Mouse (Mus musculus): ENCODE measurements around the gene Hoxd9. TPM values are rescaled to one million over a fixed set of nuclear protein-coding genes. Genes with fewer than 3 reads are reported as not detected.

Gene Hoxd9
- 0.15 and 0.16 TPM in 2 replicates for polyA plus RNA-seq (2012; rRNA removed)

DNA sequence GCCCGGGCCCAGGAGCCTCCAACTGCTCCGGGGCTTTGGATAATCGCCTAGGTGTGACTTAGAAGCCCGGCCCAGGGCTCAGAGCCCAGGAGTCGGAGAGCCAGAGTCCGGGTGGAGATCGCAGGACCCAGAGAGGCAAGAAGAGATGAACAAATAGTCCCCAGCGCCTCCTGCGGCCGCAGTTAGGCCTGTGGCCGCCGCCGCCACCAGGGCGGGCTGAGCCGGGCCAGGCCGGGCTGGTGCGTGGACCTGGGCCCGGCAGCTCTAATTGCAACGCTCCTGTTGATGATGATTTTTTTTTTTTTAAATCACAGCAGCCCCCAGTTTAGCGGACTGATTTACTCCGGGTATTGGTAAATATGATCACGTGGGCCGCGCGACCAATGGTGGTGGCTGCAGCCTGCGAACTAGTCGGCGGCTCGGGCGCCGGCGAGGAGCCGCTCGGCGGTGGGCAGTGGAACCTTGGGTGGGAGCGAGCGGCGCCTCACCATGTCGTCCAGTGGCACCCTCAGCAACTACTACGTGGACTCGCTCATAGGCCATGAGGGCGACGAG lies at the start of gene Hoxd9:
Hoxd9 (plus strand) TSS at position 161 of the 555 bp plus-strand sequence.
- 2% methylated on average over 43 of the region's 43 CpGs for WGBS
- no peak for DNase-seq (ENCODE audit: low read depth, low spot score)

DNA sequence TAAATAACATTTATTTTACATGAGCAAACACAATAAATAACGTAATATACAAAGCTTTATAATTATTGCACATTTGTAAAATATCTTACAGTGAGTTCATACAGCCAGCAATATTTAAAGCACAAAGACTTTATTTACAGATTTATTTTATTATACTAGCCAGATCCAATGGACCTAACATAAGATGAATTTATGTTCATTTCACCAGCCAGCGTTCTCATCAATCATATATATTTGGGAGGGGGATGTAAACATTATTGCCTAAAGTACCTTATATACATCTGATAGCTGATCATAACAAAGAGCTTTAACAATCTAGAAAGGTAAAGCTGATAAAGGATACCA lies 44.6 kb upstream of the Hoxd9 start:
- 33% methylated on average over 2 of the region's 2 CpGs for WGBS
- no peak for DNase-seq (ENCODE audit: low read depth, low spot score)

DNA sequence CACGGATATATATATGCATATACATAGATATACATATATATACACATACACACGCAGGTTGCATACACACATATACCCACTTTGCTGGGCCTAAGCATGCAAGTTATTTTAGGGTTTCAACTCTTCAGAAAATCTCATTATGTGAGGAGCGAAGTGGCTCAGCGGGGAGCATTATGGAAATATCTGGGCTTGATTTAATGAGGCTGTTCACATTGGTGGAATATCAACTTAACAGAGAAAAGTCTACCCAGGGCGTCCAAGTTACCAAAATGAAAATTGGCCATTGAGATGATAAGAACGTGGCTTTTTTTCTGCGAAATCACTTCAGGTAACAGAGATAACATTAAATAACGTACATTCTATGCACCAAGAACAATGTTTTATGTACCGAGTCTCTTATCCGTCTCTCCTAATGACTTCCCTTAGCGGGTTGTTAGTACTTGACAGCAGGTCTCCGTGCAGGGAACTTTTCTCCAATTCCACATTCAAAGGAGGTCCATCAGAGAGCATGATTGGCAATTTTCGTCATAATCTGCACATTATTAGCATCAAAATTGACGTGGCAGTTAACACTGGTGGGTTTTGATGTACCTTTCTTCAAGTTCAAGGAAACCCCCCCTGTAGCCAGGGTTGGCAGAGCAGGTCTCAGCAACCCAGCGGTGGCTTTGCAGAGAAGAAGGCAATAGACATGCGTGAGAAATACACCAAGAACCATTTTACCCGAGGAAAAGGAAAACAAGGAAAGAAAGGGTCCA lies 43.6 kb upstream of the Hoxd9 start:
- 41% methylated on average over 17 of the region's 17 CpGs for WGBS
- no peak for DNase-seq (ENCODE audit: low read depth, low spot score)

DNA sequence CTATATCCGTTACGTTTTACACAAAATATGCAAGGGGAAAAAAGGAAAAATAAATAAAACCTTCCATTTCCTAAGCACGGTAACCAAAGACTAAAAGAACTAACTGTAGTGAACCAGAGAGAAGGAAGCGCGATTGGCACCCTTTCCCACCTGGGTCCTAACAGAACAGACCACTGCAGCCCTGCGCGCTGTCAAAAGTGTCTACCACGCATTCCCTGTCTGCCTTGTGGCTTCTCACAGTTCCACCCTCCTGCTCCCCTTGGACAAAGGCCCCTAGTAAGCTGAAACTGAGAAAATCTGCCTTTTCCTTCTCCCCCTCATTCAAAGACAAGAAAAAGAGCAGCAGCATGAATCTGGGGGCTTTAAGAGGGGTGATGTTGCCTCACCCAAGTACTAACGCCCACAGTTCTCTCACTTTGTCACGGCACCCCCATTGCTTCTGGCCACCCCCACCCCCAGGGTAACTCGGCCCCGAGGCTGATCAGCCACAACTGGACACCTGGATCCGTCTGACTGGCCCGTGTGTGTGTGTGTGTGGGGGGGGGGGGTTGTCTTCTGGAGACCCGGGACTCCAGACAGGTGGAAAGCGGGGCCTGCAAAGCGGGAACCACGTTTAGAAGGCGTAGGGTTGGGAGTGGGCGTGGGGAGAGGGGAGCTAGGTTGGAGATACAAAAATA lies 42.6 kb upstream of the Hoxd9 start:
- 17% methylated on average over 20 of the region's 20 CpGs for WGBS
- DNase-seq (ENCODE audit: low read depth, low spot score) = no peak

DNA sequence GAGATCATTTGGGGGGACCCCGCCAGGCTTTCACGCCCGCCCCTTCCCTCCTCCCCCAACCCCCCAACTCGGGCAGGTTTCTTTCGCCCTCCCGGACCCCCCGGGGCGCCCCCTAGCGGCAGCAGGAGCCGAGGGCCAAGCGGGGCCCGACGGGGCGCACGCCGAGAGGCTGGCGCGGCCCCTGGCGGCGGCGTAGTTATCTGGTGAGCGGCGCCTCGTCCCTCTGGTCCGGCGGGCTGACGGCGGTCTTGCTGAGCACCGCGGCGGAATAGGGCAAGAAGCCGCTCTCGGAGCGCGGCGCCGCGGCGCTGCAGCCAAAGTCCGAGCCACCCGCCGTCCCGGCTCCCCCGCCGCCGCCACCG lies 42.1 kb upstream of the Hoxd9 start:
- DNase-seq (ENCODE audit: low read depth, low spot score) = no peak
- 2% methylated on average over 47 of the region's 47 CpGs for WGBS

DNA sequence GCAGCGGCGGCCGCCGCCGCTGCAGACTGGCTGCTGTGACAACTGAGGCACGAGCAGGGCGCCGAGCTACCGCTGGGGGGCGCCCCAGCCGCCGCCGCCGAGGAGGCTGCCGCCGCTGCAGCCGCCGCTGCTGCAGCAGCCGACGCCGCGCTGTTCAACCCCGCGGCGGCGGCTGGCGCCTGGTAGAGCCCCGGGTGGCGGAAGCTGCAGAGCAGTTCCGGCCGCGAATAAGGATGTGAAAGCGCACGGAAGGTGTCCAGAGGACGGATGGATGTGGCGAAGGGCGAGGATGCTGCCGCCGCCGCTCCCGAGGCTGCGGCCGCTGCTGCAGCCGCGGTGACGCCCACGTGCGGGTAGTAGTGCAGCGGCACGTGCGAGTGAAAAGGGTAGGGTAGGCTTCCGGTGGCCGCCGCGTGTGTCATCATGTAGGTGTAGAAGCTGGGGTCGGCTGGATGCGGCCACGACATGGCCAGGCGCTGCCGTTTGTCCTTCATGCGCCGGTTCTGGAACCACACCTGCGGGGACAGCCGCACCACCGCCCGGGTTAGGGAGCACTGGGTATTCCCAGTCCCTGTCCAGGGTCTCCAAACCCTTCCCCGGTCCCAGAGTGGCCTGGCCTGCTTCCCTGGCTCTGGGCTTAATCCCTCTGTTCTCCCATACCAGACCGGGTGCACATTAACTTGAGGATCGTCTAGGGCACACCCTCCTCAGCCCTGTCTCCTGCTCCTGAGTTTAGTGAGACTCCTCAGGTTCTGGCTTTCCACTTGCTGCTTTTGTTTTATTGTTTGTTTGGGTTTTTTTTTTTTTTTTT lies 41.5 kb upstream of the Hoxd9 start:
- WGBS = 1% methylated on average over 68 of the region's 69 CpGs

DNA sequence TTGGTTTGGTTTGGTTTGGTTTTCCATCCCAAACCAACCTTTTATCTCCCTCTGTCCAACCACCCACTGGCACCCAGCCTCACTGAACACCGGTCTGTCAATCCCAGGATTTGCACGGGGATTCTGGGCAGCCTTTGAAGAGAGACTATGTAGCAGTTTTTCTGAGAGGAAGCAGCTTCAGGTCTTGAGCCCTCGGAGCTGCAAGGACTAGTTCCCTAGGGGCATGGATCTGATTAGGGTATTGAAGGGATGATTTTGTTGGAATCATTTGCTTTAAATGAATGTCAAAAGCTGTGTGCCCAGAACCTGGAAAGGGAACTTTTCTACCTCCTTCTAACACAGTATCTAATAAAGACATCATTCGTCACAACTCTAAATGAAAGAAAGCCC lies 40.9 kb upstream of the Hoxd9 start:
- no peak for DNase-seq (ENCODE audit: low read depth, low spot score)
- 17% methylated on average over 4 of the region's 4 CpGs for WGBS

More for the DNA sequence above, 41.5 kb upstream of the Hoxd9 start:
- DNase-seq (ENCODE audit: low read depth, low spot score) = no peak

DNA sequence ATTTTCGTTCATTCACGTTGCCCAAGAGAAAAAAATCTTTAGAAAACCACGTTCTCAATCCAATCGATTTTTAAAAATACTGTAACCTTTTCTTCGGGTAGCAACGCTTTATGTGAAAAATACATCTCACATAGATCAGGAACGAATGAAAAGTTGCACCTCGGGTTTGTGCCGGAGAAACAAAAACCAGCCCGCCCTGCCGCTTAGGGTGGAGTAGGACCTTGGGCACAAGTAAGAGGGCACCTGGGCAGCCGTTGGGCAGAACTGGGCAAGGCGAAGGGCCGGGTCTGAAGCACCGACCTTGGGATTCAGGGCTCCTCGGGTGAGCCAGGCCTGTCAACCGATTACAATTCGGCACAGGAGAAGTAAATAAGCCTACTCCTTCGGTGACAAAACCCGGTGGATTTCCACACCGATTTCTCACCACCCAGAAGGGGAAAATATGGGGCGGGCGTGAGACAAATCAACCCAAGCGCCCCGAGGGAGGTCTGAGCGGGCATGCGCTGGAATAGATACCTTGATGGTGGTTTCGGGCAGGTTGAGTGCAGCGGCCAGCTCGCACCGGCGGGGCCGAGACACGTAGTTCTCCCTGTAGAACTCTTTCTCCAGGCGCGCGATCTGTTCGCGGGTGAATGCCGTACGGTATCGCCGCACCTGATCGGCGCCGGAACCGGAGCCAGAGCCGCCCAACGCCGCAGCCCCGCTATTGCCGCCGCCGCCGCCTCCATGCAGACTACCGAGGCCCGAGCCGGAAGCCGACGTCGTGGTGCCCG lies 40.1 kb upstream of the Hoxd9 start:
- WGBS = 6% methylated on average over 62 of the region's 62 CpGs
- DNase-seq (ENCODE audit: low read depth, low spot score) = no peak

DNA sequence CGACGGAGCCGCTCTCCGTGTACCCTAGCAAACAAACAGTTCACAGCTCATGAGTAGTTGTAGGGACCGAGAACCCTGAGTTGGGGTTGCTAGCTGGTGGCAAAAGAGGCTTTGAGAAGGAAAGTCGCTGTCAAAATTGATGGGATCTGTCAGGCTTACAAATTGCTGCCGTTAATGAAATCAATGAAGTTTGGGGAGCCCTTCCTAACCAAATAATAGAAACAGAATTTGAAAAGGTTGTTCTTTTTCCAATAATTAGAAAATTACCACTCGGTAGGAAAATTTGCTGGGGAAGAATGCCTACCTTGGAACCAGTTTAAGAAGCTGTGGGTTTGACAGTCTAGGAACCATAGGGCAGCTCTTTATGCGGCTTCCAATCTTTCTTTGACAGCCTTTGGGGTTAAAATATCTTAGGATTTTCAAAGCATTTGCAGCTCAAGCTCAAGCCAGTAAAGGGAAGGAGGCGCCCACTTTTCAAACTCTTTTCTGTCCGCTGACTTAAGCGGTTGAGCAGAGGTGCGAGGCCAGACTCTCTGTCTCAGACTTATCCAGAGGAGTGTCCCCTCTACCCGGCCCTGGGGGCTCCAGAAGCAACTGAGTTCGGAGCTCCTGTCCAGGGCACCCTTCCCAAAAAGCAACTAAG lies 39.4 kb upstream of the Hoxd9 start:
- no peak for DNase-seq (ENCODE audit: low read depth, low spot score)
- WGBS = 11% methylated on average over 15 of the region's 15 CpGs

DNA sequence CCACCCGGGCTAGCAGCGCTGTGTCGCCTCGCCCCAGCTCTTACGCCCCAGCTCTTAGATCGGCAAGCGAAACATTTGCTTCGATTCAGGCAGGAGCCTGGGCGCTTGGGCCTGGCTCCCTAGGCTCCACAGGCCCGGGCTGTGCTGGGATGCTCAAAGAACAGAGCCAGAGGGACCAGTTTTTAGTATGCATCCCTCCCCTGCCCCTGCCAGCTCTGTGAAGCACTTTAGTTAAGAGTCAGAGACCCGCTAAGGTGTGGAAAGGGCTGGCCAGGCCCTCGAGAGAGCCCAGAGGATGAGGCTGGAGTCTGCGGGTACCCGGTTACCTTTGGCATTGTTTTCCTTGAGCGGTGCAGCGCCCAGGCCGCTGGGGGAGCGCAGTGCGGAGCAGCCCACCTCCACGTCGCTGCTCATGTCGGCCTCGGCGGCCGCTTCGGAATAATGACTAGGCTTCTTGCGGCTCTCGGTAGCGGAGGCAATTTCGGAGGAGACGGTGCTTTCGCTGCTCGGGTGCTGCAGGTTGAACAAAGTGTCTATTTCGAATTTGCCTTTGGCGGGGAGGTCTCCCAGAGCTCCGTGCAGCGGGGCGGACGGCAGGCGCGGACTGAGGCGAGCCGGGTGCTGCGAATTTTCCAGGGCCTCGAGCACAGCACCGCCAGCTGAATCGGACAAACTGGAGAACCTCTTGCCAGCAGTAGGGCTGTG lies 38.7 kb upstream of the Hoxd9 start:
- DNase-seq (ENCODE audit: low read depth, low spot score) = no peak
- 7% methylated on average over 47 of the region's 47 CpGs for WGBS

DNA sequence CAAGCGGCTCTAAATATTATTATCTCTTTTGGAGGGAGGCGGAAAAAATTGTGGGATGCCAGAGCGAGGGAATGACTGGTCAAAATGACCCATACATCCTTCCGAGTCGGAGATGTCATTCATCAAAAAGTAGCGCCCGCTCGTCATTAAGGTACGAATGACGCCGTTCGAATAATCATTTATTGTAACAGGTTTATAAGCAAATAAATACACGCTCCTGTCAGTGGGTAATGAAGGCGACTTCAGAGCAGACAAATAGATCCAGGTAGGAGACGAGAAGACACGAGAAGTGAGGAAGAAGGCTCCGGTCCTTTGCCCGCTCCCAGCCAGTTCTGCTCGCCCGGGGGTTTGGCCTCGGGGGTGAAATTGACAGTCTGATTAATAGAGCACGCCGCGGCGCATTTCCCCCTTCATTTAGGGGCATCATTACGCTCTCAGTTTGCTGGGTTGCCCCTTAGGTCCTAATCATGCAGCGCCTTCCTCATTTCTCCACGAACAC lies 38.0 kb upstream of the Hoxd9 start, which contains the start of gene Evx2:
Evx2 (minus strand) TSS at position 51 of the 499 bp plus-strand sequence.
- WGBS = 7% methylated on average over 28 of the region's 28 CpGs
- no peak for DNase-seq (ENCODE audit: low read depth, low spot score)

DNA sequence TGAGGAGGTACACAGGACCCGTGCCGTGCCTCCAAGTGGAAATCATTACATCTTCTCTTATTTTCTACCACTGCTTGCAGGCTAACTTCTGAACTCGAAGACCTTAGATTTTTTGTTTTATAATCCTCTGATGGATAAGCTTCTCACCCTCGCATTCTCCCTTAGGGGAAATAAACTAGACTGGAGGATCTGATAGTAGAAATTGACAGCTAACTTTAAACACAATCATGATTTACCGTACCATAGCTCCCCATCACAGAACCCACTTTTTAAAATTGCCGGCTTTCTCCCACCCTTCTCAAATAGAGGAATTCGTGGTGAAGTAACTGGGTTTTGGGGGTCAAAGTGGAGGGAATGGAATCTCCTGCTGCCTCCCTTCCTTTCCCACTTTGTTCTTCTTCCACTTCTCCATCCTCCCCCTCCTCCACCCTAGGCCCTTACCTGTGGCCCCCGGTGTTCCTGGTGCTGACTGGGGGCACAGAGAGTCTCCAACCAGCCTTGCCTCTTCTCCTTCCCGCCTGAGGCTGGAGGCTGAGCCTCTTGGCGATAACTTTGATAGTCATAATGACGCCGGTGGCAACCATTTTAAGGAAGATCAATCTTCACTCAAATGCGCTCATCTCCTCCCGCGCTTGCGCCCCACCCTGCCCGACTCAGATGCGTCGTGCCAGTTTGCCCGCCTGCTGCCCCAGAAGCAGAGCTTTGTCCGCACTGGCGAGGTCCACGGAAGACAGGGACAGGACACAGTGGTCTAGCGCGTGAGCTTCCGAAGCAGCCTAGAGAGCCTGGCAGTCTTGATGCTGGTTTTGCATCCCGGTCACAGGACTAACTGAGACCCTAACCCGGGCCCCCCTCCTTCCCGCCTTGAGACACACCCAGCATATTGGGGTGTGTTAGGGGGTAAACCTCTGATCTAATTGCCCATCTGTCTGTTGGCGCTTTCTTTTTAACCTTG lies 36.8 kb upstream of the Hoxd9 start:
- WGBS = 4% methylated on average over 30 of the region's 30 CpGs
- DNase-seq (ENCODE audit: low read depth, low spot score) = no peak

DNA sequence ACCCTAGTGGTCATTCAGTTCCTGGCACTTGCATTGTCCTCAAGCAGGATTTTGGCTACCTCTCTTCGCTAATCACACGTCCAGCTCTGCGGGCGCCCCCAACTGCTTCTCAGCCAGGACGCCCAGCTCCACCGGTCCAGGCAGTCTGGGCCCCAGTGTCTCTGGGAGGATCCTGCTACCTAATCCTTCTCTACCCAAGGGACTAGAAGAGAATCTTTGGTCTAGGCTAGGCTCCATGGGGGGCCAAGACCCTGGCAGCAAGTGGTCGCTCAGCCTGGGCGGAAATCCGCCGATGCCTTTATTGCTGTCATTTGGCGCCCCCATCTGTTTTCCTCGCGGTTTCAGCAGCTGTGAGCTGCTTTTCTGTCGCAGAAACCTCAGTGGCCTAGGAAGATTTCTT lies 35.8 kb upstream of the Hoxd9 start:
- DNase-seq (ENCODE audit: low read depth, low spot score) = no peak
- 5% methylated on average over 14 of the region's 14 CpGs for WGBS

DNA sequence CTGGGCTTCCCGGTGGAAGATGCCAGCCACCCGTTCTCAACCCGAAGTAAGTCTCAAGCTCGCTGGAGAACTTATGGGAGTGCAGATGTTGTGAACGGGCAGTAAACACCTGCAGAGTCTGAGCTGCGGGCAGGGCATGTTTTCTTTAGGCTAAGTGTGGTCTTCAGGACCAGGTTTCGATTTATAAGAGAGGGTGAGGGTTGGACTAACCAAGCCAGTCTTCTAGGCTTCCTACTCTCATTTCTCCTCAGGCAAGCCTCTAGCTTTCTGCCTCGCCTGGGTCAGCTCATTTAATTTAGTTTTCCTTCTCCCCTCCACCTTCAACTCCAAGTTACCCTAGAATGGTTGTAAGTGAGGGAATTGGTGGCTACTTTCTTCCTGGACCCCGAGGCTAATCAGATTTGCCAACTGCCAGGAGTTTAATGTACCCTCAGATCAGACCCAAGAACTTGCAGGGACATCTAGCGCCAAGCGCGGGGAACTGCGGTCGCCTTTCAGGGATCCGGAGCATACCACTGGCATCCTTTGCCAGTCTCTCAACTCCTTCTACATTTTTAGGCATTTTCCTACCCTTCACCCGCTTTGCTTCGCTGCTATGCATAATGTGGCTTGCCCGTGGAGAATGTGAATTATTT lies 34.1 kb upstream of the Hoxd9 start:
- 7% methylated on average over 18 of the region's 18 CpGs for WGBS
- no peak for DNase-seq (ENCODE audit: low read depth, low spot score)

DNA sequence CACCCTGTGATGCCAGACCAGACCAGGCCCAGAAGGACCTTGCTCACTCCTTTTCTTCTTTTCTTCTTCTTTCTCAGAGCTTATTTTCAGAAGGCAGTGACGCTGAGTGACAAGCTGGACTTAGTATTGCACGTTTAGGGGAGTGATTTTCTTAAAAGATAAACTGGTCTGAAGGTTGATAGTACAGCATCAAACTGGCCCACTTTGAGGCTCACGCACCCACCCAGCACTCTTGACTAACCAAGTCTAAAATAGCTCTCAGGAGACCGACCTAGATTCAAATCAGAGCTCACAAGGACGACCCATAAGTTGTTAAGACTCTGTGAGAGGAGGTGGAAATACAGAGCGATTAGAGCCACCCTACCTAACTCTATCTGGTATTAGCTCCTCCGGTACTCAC lies 31.1 kb upstream of the Hoxd9 start:
- no peak for DNase-seq (ENCODE audit: low read depth, low spot score)
- WGBS = 26% methylated on average over 7 of the region's 7 CpGs

DNA sequence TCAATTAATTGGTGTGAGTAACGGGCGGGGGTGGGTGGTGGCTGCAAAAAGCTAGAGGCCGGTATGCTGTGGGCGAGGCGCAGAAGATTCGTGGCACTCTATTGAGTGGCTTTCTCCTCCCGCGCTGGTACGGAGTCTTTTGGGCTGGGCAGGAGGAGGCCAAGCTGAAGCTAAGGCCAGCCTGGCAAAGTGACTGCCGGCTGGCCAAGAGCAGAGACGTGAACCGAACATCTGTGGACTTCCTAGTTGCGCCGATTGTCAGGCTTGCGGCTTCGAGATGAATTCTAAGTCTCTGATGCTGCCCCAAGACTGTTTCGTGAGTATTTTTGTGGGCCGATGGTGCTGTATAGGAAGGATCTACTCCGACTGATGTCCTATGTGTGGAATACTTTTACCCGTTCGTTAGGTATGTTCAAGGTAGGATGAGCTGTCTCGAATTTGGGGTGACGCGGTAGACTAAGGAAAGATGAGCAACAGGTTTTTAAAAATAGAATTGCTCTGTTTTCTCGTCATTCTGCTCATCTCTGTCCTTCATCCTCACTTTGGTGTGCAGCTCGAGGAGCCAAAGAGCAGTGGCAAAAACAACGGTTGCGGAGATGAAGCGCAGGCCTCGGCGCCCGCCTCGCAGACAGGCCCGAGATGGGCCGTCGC lies 30.2 kb upstream of the Hoxd9 start:
- DNase-seq (ENCODE audit: low read depth, low spot score) = no peak
- WGBS = 8% methylated on average over 36 of the region's 36 CpGs

All from large intestine, adult 2 months (tissue).